ENCODE assay signal across 8 mouse cellular contexts in genomic region chr12:105718616-105719015, GRCm38 (mm10). TPM values are rescaled to one million over a fixed set of nuclear protein-coding genes. Genes with fewer than 3 reads are reported as not detected.
DNase-seq lines count a peak whose midpoint lies in the region; ATAC-seq and TF ChIP-seq lines count a peak whose summit lies in the region.

No protein-coding gene starts in this region.

- no peak overlapping the region for H3K4me3 ChIP-seq in midbrain, postnatal 0 days (ENCODE audit: low read depth, low read length)

- 75% methylated on average over 17 of the region's 17 CpGs for WGBS in midbrain, postnatal 0 days

- no peak overlapping the region for H3K4me2 ChIP-seq in midbrain, postnatal 0 days (ENCODE audit: low read depth, low read length, poor library complexity, severe bottlenecking)

- no peak for ATAC-seq in midbrain, postnatal 0 days (ENCODE audit: low FRiP score)

- no peak overlapping the region for H3K27ac ChIP-seq in midbrain, postnatal 0 days (ENCODE audit: low read depth, low read length)

- H3K27me3 ChIP-seq in midbrain, postnatal 0 days (ENCODE audit: insufficient read depth, low read length), result no peaks in the 10 kb centered on the region

- DNase-seq in embryo, embryonic 10 days (ENCODE audit: low spot score), result peak; percentile 33
- no peak for DNase-seq in embryo, embryonic 9.5 days (ENCODE audit: extremely low spot score)
- peak; percentile 42 for DNase-seq in ovary, postnatal 36 days (ENCODE audit: low spot score)
- DNase-seq in ovary, postnatal 14 days (ENCODE audit: low spot score), result no peak
- DNase-seq in frontal cortex, postnatal 36 days (ENCODE audit: low spot score in 2 of 2), result peak; percentile 58 to 59
- DNase-seq in layer of hippocampus, adult 18-20 months (ENCODE audit: low spot score in 2 of 2), result peak; percentile 13 to 51
- peak; percentile 41 for DNase-seq in midbrain, postnatal 0 days (ENCODE audit: low spot score)
- DNase-seq in thymus, postnatal 25 days, result peak; percentile 44

- H3K4me1 ChIP-seq in midbrain, postnatal 0 days (ENCODE audit: insufficient read depth, low read length), result peaks cover 8% of the 10 kb centered on the region; the same call in 1 of the 2 replicates

- no peak for TF ChIP-seq CTCF in midbrain, postnatal 0 days (IDR thresholded peaks at IDR 0.05)

- no peaks in the 10 kb centered on the region for H3K9me3 ChIP-seq in midbrain, postnatal 0 days (ENCODE audit: low read length)

- H3K36me3 ChIP-seq in midbrain, postnatal 0 days (ENCODE audit: insufficient read depth, low read length), result no peaks in the 10 kb centered on the region

- H3K9ac ChIP-seq in midbrain, postnatal 0 days (replicated peaks; ENCODE audit: low read length, poor library complexity, severe bottlenecking), result no peak overlapping the region

RNA-seq across cellular contexts. Expression of gene Ak7, which starts 12.8 kb away (rescaled TPM):
- 1 to 10 TPM; 1.7 to 2.5 TPM for total RNA-seq in layer of hippocampus, adult 18-20 months (2021)
- total RNA-seq in midbrain, postnatal 0 days (2014; rRNA removed), result 1.6 and 2.2 TPM in 2 replicates
- polyA plus RNA-seq in midbrain, postnatal 0 days (2015; fragmentation: Nextera tagmentation; extraction: Ambion mirVana), result 1.4 and 1.5 TPM in 2 replicates

RNA-seq across cellular contexts. Expression of gene Atg2b, which starts 33.6 kb away (rescaled TPM):
- total RNA-seq in layer of hippocampus, adult 18-20 months (2021), result 10 to 100 TPM; 45.4 to 46.0 TPM
- total RNA-seq in midbrain, postnatal 0 days (2014; rRNA removed), result 43.5 and 51.4 TPM in 2 replicates
- 9.1 and 10.0 TPM in 2 replicates for polyA plus RNA-seq in midbrain, postnatal 0 days (2015; fragmentation: Nextera tagmentation; extraction: Ambion mirVana)

RNA-seq across cellular contexts. Expression of gene Gskip, which starts 34.0 kb away (rescaled TPM):
- 10 to 100 TPM; 29.5 to 30.3 TPM for total RNA-seq in layer of hippocampus, adult 18-20 months (2021)
- total RNA-seq in midbrain, postnatal 0 days (2014; rRNA removed), result 16.0 and 18.1 TPM in 2 replicates
- 22.5 TPM in 2 replicates for polyA plus RNA-seq in midbrain, postnatal 0 days (2015; fragmentation: Nextera tagmentation; extraction: Ambion mirVana)

Comparison
In these comparisons a context has a peak if more than half of its experiments do, and no peak if none do; other contexts are left out.
1. DNase-seq: peak in embryo, embryonic 10 days (single experiment), ovary, postnatal 36 days (single experiment), frontal cortex, postnatal 36 days (2 of 2), layer of hippocampus, adult 18-20 months (2 of 2), midbrain, postnatal 0 days (single experiment) and thymus, postnatal 25 days (single experiment); none in embryo, embryonic 9.5 days (single experiment) and ovary, postnatal 14 days (single experiment).